Mouse (Mus musculus) NIH3T3 (cell line): Measurements from ENCODE around the gene Utrn.

Experiments
- DNase-seq: peaks from one replicate; pipeline ENCODE4 v3.0.0-alpha.2; 2012; ENCODE audit warnings: low read depth

The Utrn gene

GRCm38 (mm10) chr10:12869029-12869671 lies at the start of gene Utrn:
Gene Utrn, minus strand, starts transcription at chr10:12869365.
- peak; percentile 95 for DNase-seq

GRCm38 (mm10) chr10:12917626-12918025 lies 48.5 kb upstream of the Utrn start:
- no peak for DNase-seq

GRCm38 (mm10) chr10:12916376-12916775 lies 47.2 kb upstream of the Utrn start:
- DNase-seq = peak; percentile 61

GRCm38 (mm10) chr10:12915826-12916225 lies 46.7 kb upstream of the Utrn start:
- DNase-seq = no peak

GRCm38 (mm10) chr10:12914203-12914602 lies 45.0 kb upstream of the Utrn start:
- no peak for DNase-seq

GRCm38 (mm10) chr10:12911981-12912530 lies 42.9 kb upstream of the Utrn start:
- peak; percentile 40 for DNase-seq

GRCm38 (mm10) chr10:12911451-12911850 lies 42.3 kb upstream of the Utrn start:
- DNase-seq = no peak

- no peak for DNase-seq
These were observed 40.7 kb upstream of the Utrn start for GRCm38 (mm10) chr10:12909891-12910290.

GRCm38 (mm10) chr10:12909179-12909578 lies 40.0 kb upstream of the Utrn start:
- DNase-seq = no peak

GRCm38 (mm10) chr10:12904140-12904528 lies 35.0 kb upstream of the Utrn start:
- no peak for DNase-seq

GRCm38 (mm10) chr10:12903440-12904139 lies 34.4 kb upstream of the Utrn start:
- no peak for DNase-seq

GRCm38 (mm10) chr10:12899901-12900300 lies 30.7 kb upstream of the Utrn start:
- no peak for DNase-seq

GRCm38 (mm10) chr10:12893339-12893738 lies 24.2 kb upstream of the Utrn start:
- peak; percentile 77 for DNase-seq

GRCm38 (mm10) chr10:12888373-12888772 lies 19.2 kb upstream of the Utrn start:
- DNase-seq = peak; percentile 44

GRCm38 (mm10) chr10:12887792-12888191 lies 18.6 kb upstream of the Utrn start:
- peak; percentile 48 for DNase-seq

GRCm38 (mm10) chr10:12884308-12884948 lies 15.3 kb upstream of the Utrn start:
- DNase-seq = peak; percentile 81

GRCm38 (mm10) chr10:12881911-12882310 lies 12.7 kb upstream of the Utrn start:
- DNase-seq = no peak

- DNase-seq = no peak
These were observed 10.1 kb upstream of the Utrn start for GRCm38 (mm10) chr10:12879313-12879695.

GRCm38 (mm10) chr10:12878661-12879312 lies 9.6 kb upstream of the Utrn start:
- DNase-seq = peak; percentile 97

- peak; percentile 64 for DNase-seq
These were observed 7.3 kb upstream of the Utrn start for GRCm38 (mm10) chr10:12876426-12876825.

- DNase-seq = no peak
These were observed 6.2 kb upstream of the Utrn start for GRCm38 (mm10) chr10:12875410-12875809.

- DNase-seq = peak; percentile 71
These were observed 5.6 kb upstream of the Utrn start for GRCm38 (mm10) chr10:12874577-12875277.
